Mouse (Mus musculus) layer of hippocampus, postnatal 10 days (tissue): ENCODE results near the gene Xylt2. TPM values are rescaled to one million over a fixed set of nuclear protein-coding genes. Genes with fewer than 3 reads are reported as not detected.
"Not testable (repeated sequence)": the region's sequence is repeated elsewhere in the genome, so short reads cannot be mapped to it uniquely, and the experiment has no call there.

ENCODE experiments used
- DNase-seq, 2 experiments: peaks; one replicate each; pipeline ENCODE4 v3.0.0; 2021; ENCODE audit warnings: low spot score in 2 of 2
- long read RNA-seq: library from polyadenylated mRNA; stranded (forward); transcript quantifications from one replicate; pipeline ENCODE4 v2.0.0, GENCODE M21; 2023
- total RNA-seq, 2 experiments: library from RNA; stranded (reverse); gene quantifications; 2 replicates each; pipeline ENCODE4 v1.2.3; 2021

Gene Xylt2
- total RNA-seq = 10 to 100 TPM; 24.7 to 30.4 TPM
- long read RNA-seq, transcript Xylt2-201 (11 exons, 3,442 nt) = major isoform, 18 of 29 reads
- long read RNA-seq, partial matches to known transcripts = 3 of 29 reads
- long read RNA-seq, other reads (novel, unspliced or antisense) = 8 of 29 reads

- peak; percentile 89 to 92 for DNase-seq
Observed at GRCm38 (mm10) chr11:94676754-94677606, at the start of gene Xylt2. Gene Xylt2, minus strand, starts transcription at chr11:94677515.

DNA sequence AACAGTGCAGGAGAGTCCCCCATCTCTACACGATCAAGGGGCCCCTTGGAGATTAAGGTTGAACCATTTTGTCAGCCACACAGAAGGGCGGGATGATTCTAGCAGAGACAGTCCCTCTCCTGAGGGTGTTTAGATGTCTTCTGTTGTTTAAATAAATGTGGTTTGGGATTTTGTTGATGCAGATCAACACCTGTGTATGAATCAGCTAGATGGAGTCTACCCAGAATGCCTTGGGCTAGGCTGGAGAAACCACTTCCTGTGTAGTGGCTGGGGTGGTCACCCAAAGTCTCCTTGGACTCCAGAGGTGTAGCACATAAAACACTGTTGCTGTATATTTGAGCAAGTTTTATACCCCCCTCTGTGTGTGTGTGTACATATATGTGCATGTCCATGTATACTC lies 41.9 kb upstream of the Xylt2 start:
- DNase-seq = no peak

DNA sequence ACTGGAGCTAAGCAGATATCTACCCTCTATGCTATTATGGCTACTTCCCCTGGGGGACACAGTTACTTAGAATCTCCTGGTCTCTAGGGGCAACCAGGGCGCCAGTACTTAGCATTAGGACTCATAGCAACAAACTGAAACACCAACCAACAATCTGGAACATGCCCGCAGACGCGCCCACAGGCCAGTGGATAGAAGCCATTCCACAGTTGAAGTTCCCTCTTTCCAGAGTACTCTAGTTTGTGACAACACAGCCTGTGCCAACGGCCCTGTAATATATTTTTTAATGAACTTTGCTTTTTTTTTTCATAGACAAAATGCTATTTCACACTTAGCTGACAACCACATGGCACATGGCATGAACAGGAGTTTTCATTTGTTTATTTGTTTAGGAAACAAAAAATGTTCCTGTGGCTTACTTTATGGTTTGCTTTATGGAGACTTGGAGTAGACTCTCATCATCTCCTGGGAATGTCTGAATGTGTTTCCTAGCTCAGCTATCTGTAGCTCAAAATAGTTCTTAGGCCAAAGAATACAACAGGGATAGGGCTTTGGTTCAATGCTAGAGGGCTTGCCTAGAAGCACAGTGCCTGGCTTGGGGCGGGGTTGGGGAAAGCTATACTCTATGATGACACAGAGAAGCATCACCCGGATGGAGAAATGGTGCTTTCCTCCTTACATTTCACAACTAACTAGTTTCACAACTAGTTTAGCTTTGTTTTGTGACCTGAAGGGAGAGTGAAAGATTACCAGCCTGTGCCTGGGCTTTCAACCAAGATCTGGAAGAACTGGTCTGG lies 41.0 kb upstream of the Xylt2 start:
- no peak for DNase-seq

DNA sequence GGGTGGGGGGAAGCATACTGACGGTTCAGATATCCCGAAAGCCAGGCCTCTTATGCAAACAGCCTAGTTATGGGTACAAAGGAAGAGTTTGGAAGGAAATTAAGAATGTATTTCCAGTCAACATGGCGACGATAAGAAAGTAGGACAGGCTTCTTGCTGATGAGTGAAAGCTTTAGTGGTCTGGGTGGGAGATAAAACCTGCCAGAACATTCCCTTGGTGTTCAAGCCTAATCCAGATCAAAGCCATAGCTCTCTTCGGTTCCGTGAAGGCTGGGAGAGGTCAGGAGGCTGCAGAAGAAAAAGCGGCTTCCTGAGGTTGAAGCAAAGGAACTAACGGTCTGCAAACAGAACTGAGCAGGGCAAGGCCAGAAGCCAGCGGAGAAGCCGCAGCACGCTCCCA lies 39.9 kb upstream of the Xylt2 start:
- no peak for DNase-seq

DNA sequence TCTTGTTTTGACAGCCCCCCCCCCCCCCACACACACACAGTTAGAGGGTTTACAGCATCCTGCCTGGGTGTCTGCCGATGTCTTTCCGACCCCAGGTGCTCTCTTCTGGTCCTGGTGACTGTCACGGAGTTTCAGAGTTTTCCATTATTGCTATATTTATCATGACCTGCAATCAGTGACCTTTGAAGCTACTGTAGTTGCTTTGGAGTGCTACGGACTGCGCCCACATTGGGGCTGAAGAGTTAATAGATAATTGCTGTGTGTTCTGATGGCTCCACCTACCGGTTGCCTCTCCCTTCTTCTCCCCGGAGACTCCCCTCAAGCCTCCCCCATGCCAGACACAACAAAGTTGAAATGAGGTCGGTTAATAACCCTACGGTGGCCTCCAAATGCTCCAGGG lies 39.4 kb upstream of the Xylt2 start:
- peak; percentile 35 to 58 for DNase-seq

- DNase-seq = no peak
Observed at GRCm38 (mm10) chr11:94715622-94716021, 38.3 kb upstream of the Xylt2 start.

- no peak for DNase-seq
Observed at GRCm38 (mm10) chr11:94713246-94713860, 36.0 kb upstream of the Xylt2 start.

- no peak for DNase-seq
Observed at GRCm38 (mm10) chr11:94704472-94704871, 27.2 kb upstream of the Xylt2 start, which contains the start of gene Gm11541. Gene Gm11541, minus strand, starts transcription at chr11:94704499.

- peak in 1 of 2 experiments; percentile 24 for DNase-seq
Observed at GRCm38 (mm10) chr11:94704020-94704419, 26.7 kb upstream of the Xylt2 start.

DNA sequence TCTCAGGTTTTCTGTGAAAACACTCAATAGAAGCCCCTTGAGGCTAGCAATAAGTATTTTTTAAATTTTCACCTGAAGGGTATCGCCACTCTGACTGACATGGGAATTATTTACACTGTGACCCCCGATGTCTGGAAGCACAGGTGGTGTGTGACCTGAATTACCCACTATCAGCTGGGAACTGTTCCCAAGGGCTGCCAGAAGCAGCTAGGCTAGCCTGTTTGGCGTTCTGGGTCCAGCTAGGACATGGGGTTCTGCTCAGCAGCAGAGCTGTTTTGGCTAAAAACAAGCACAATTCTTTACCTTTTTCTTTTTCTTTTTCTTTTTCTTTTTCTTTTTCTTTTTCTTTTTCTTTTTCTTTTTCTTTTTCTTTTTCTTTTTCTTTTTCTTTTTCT lies 24.9 kb upstream of the Xylt2 start:
- DNase-seq = no peak

DNA sequence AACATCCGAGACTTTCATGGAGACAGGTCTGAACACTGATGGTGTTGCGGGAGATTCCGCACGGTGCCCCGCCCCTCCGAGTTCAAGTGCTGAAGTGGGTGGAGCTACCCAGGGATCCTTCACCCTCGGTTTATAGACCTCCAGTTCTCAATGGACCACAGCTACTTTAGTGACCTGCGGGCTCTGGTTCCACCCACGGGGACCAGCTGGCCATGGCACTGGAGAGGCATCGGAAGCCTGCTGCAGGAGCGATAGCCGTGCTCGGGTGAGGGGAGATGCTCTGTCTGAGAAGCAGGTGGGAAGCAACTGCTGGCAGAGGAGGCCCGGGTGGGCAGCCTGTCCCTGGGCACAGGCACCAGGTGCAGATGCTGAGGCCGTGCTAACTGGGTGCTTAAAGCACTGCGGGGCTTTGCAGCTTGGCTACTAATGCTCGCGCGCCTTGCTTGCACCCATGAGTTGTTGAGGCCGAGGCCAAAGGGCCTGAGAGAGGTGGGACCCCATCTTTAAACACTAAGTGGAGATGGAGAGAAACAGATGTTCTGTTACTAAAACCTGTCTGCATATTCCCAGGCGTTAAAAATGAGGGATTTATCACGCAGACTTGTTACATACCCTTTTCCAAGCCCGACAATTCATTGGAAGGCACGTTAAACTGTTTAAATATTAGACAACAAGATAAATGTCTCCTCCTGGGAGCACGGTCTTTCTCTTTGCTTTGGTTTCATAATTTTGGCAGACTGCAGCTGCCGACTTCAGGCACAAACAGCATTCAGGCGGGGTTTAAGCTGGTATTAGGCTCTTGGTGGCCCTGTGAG lies 24.3 kb upstream of the Xylt2 start:
- DNase-seq = no peak

DNA sequence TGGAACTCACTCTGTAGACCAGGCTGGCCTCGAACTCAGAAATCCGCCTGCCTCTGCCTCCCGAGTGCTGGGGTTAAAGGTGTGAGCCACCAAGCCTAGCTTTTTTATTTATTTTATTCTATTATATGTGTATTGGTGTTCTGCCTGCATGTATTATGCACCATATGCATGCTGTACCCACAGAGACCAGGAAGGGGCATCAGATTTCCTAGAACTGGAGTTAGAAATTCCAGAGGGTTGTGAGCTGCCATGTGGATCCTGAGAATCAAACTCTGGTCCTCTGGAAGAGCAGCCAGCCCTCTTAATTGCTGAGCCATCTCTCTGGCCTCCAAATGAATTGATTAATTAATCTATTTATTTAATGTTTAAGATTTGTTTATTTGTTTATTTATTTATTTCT lies 22.1 kb upstream of the Xylt2 start:
- DNase-seq = no peak

DNA sequence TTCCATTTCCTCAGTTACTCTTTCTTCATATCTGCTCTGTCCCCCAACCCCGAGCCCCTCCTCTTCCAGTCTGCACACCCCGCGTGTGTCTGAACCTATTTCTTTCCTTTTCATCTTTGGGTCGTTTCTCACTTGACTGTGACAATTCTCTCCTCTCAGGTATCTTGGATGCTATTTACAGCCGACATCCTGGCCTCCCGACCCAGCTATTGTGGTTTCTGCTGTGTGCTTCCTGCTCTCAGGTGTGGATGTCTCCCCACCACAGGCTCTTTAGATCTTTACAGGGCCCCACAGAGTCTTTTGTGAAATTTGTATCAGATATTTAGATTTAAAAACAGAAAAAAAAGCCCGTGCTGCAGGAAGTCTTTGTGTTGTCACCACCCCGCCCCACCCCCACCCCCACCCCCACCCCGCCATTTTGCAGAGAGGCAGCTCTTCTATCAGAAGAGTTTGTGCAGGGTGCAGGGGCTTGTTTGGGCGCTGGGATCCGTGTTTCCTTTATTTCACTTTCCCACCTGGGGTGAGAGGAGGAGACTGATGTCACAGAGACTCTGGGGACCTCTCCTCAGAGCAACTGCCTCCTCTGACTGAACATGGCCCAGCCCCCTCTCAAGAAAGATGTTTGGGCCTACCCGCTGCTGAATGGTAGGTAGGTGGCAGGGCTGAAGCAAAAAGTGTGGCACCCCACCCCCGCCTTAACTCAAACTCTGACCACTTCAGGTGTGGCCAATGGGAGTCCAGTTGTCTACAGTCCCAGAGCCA lies 20.6 kb upstream of the Xylt2 start:
- DNase-seq = no peak

DNA sequence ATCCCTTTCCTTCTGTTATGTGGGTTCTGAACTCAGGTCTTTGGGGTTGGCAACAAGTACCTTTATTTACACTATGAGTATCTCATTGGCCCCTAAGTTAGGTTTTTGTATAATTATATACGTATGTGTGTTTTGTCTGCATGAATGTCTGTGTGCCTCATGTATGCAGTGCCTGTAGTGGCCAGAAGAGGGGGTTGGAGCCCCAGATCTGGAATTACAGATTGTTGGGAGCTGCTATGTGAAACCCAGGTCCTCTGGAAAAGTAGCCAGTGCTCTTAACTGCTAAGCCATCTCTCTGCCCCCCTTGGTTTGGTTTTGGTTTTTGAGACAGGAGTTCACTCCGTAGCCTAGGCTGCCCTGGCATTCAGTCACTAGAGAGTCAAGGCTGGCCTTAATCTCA lies 19.8 kb upstream of the Xylt2 start:
- DNase-seq = no peak

GRCm38 (mm10) chr11:94695508-94695907 lies 18.2 kb upstream of the Xylt2 start:
- DNase-seq = no peak

- DNase-seq = not testable (repeated sequence)
Observed at GRCm38 (mm10) chr11:94692502-94692901, 15.2 kb upstream of the Xylt2 start.

DNA sequence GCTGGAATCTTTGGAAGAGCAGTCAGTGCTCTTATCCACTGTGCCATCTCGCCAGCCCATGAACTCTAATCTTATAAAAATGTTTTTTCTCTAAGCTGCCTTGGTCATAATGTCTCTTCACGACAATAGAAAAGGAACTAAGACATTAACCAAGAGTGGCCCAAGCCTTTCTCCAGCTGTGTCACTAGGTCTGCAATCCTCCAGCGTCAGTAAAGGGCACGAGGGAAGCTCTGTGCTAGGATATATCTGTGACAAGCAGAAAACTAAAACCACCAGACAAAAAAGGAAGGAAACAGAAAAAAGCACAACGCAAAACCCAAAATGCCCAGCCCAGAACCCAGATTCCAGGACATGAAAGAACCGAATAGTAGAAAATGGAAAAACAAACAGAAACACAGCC lies 9.9 kb upstream of the Xylt2 start:
- no peak for DNase-seq

GRCm38 (mm10) chr11:94682427-94682826 lies 5.1 kb upstream of the Xylt2 start:
- no peak for DNase-seq

DNA sequence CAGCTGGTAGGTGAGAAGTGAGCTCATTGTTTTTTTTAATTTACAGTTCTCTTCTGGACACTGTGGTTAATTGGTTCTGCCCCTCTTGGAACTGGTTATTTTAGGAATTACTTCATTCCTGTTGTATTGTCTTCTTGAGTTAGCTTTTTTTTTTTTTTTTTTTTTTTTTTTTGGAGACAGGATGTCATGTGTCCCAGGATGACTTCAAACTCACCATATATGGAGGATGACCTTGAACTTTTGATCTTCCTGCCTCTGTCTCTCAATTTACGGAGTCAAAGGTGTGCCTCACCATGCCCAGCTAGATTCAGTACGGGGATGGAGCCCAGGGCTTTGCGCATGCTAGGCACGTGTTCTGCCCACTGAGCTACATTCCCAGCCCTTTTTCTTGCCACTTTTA lies 4.3 kb upstream of the Xylt2 start:
- no peak for DNase-seq

DNA sequence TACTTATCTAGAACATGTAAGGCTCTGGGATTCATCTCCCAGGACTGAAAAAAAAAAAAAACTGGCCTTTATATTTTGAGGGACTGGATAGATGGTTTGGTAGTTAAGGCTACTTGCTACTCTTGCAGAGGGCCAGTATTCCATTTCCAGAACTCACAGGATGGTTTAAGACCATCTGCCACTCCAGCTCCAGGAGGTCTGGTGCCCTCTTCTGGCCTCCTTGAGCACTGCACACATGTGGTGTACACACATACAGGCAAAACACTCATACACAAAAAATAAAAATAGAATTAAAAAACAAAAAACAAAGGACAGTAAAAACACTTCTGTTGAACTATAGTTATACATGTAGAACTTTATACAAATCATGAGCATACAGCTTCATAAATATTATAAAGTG lies 3.3 kb upstream of the Xylt2 start:
- no peak for DNase-seq
